Mouse (Mus musculus) embryo, embryonic 9.5 days (tissue): ENCODE measurements around the gene Ambp.
A peak's percentile ranks its signal among the peaks of the same experiment; 100 is the strongest.

Experiments
- DNase-seq: peaks from one replicate; pipeline ENCODE4 v3.0.0-alpha.2; 2017; ENCODE audit errors: extremely low spot score

Gene Ambp

DNA sequence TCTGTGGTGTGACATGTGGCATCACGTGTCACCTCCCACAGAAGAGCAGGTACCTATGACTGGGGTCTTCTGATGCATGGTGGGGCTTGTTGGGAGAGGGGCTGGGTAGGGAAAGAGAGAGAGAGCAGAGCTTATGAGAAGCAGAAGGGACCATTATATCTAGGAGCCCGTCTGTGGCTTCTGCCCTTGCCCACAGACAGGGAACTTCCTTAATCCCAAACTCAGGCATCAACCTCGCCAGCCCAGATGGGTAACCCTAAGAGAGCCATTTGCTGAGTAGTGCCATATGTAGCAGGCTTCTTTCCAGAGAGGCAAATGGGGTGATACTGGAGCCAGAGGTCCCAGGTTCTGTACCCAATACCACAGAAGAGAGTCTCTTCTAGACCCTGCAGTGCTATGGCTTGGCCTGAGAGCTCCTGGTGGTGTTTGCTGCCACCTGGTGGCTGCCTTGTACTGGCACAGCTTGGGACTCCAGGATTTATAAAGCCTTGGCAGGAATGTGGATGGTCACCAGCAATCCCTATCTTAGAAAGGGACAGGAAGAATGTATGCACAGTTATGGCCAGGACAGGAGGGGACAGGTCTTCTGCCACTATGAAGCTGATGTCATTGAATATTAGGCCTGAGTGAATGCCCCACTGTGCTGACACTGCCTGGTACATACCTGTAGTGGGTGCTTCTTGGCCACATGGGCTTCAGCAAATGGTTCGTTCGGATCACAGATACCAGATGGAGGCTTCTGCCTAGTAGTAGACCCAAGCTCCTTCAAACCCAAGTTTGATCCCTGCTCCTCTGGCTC is 35.8 kb downstream of the Ambp start:
- DNase-seq: peak; percentile 72

DNA sequence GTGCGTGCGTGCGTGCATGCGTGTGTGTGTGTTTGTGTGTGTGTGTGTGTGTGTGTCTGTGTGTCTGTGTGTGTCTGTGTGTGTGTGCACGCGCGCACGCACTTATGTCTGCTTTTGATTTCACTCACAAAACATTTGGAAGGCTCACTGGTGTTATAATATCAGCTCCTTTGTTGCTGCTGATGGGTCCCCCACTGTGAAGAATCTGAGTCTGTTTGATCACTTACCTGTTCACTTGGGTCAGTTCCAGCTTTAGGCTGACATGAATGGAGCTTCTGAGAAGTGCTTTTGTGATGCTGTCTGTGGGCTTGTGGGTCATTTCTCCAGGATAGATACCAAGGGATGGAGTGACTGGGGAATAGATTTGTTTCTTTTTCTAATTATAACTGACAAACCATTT is 48.9 kb downstream of the Ambp start:
- DNase-seq: no peak

DNA sequence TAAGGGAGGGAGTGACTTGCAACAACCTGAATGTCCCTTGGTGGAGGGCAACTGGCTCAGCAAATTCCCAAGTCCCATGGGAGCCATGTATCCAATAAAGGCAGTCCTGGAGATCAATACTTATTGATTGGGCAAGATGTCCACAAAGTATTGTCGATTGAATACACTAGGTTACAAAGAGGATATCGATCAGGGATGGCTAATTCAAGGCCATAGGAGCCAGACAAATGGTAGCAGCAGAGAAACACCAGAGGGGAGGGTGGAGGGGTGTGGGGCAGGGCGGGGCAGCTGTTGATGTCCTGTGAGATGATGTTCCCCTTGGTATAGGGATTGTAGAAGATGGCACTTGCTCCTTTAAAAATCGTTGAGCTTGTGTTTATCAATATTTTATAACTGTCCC is 52.6 kb downstream of the Ambp start:
- no peak for DNase-seq

DNA sequence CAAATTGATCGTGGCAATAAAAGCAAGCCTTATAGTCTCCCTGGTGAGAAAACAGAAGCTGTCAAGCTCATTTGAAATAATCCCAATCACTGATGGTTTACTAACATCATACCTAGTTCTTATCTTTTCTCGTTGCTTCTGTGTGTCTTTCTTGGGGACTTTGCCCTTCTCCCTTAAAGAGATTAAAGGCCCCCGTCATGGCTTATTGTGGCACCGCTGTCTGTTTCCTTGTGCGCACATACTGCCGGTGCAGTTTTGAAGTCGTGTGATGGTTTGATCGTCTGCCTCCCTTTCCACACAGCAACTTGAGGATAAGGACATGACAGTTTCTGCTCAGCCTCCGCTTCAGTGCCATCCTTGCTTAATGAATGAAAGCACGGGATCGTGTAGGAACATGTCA is 54.1 kb downstream of the Ambp start:
- no peak for DNase-seq

DNA sequence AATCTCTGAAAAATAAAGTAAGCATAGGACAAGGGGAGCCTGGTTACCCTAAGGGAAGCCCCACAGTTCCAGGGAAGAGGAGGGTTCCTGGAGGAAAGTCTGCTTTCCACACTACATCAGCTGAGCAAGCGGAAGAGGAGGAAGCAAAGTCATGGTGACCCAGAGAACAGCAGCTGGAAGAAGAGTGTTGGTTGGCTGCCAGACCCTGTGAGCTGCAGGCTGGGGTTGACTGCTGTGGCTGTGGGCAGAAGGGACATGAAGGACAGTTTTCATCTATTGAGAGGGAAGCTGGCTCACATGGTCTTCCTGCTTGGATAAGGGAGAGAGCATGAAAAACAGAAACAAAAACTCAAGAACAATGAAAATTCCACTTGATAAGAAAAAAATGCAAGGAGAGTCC is 57.0 kb downstream of the Ambp start:
- DNase-seq: no peak
